Mouse (Mus musculus) embryonic facial prominence, embryonic 10.5 days (tissue): ENCODE data around the gene Tom1. TPM values are rescaled to one million over a fixed set of nuclear protein-coding genes. Genes with fewer than 3 reads are reported as not detected.
A peak's percentile ranks its signal among the peaks of the same experiment; 100 is the strongest.

ENCODE experiments used
- DNase-seq: peaks from one replicate; pipeline ENCODE4 v3.0.0-alpha.2; 2017; ENCODE audit warnings: low spot score
- H3K27ac ChIP-seq: fragments of 300-500 bp; sonication (generic); replicated peaks from 2 replicates; pipeline ENCODE4 v1.5.1; 2016; ENCODE audit warnings: mild to moderate bottlenecking
- H3K27me3 ChIP-seq: fragments of 300-500 bp; sonication (generic); replicated peaks from 2 replicates; pipeline ENCODE4 v1.6.1; 2016; ENCODE audit warnings: low read depth, mild to moderate bottlenecking; ENCODE audit not compliant: poor library complexity, severe bottlenecking
- H3K36me3 ChIP-seq: fragments of 300-500 bp; sonication (generic); replicated peaks from 2 replicates; pipeline ENCODE4 v1.6.1; 2016; ENCODE audit warnings: mild to moderate bottlenecking, moderate library complexity
- H3K4me1 ChIP-seq: fragments of 300-500 bp; sonication (generic); 2 replicates; pipeline ENCODE4 v1.6.1; 2016
- H3K4me3 ChIP-seq: fragments of 300-500 bp; sonication (generic); 2 replicates; pipeline ENCODE4 v1.5.1; 2016; ENCODE audit warnings: mild to moderate bottlenecking, moderate library complexity
- H3K9me3 ChIP-seq: fragments of 300-500 bp; sonication (generic); 2 replicates; pipeline ENCODE4 v1.6.1; 2016; ENCODE audit warnings: mild to moderate bottlenecking
- WGBS: fragments of 180-500 bp; shearing (Covaris S2); methylation state at CpG from one replicate; pipeline ENCODE4 v1.1.7; 2016; 5-methylcytosine and 5-hydroxymethylcytosine counted together
- polyA plus RNA-seq: library from polyadenylated mRNA; unstranded; fragments of >200 nt; fragmentation: Nextera tagmentation; extraction: Ambion mirVana; gene quantifications from 2 replicates; pipeline ENCODE4 v1.2.1, GENCODE M21; 2016

The Tom1 gene
- polyA plus RNA-seq, 1 experiment from 2014 or later = 32.3 TPM

GRCm38 (mm10) chr8:75053342-75053741 lies 19.8 kb downstream of the Tom1 start:
- no peak overlapping the region for H3K4me3 ChIP-seq
- no peaks in the 10 kb centered on the region for H3K4me1 ChIP-seq
- H3K27ac ChIP-seq = no peak overlapping the region
- WGBS = 90% methylated on average over 4 of the region's 4 CpGs
- no peaks in the 10 kb centered on the region for H3K9me3 ChIP-seq
- no peak for DNase-seq
- peaks cover 25% of the 10 kb centered on the region; the same call in 1 of the 2 replicates for H3K36me3 ChIP-seq
- H3K27me3 ChIP-seq = no peaks in the 10 kb centered on the region

- H3K36me3 ChIP-seq = peaks cover 33% of the 10 kb centered on the region; the same call in 1 of the 2 replicates
- H3K9me3 ChIP-seq = no peaks in the 10 kb centered on the region
- H3K4me1 ChIP-seq = no peaks in the 10 kb centered on the region
- no peak overlapping the region for H3K27ac ChIP-seq
- no peak for DNase-seq
- H3K27me3 ChIP-seq = no peaks in the 10 kb centered on the region
- no peak overlapping the region for H3K4me3 ChIP-seq
- 90% methylated on average over 2 of the region's 2 CpGs for WGBS
Observed at GRCm38 (mm10) chr8:75055673-75056072, 22.2 kb downstream of the Tom1 start.

GRCm38 (mm10) chr8:75060022-75060421 lies 26.5 kb downstream of the Tom1 start:
- H3K9me3 ChIP-seq = no peaks in the 10 kb centered on the region
- H3K36me3 ChIP-seq = peaks cover 46% of the 10 kb centered on the region
- peaks cover 6% of the 10 kb centered on the region; the same call in 1 of the 2 replicates for H3K4me1 ChIP-seq
- H3K27ac ChIP-seq = no peak overlapping the region
- WGBS = 76% methylated on average over 6 of the region's 6 CpGs
- no peak overlapping the region for H3K4me3 ChIP-seq
- no peak for DNase-seq
- H3K27me3 ChIP-seq = no peaks in the 10 kb centered on the region

- Histone ChIP-seq H3K36me3 (peaks cover 52% of the 10 kb centered on the region), H3K9me3 (no peaks in the 10 kb centered on the region), H3K27me3 (no peaks in the 10 kb centered on the region), H3K4me1 (peaks cover 6% of the 10 kb centered on the region; the same call in 1 of the 2 replicates), H3K27ac (no peak overlapping the region), H3K4me3 (no peak overlapping the region)
- DNase-seq = no peak
- 89% methylated on average over 2 of the region's 2 CpGs for WGBS
Observed at GRCm38 (mm10) chr8:75060815-75061214, 27.3 kb downstream of the Tom1 start.

- no peak overlapping the region for H3K4me3 ChIP-seq
- peaks cover 35% of the 10 kb centered on the region for H3K36me3 ChIP-seq
- WGBS = 56% methylated on average over 3 of the region's 3 CpGs
- H3K27ac ChIP-seq = no peak overlapping the region
- no peak for DNase-seq
- H3K27me3 ChIP-seq = no peaks in the 10 kb centered on the region
- H3K4me1 ChIP-seq = peaks cover 6% of the 10 kb centered on the region; the same call in 1 of the 2 replicates
- no peaks in the 10 kb centered on the region for H3K9me3 ChIP-seq
Observed at GRCm38 (mm10) chr8:75063290-75063689, 29.8 kb downstream of the Tom1 start.

- no peaks in the 10 kb centered on the region for H3K9me3 ChIP-seq
- H3K4me3 ChIP-seq = no peak overlapping the region
- H3K4me1 ChIP-seq = peaks cover 6% of the 10 kb centered on the region; the same call in 1 of the 2 replicates
- 89% methylated on average over 3 of the region's 3 CpGs for WGBS
- H3K27me3 ChIP-seq = no peaks in the 10 kb centered on the region
- H3K27ac ChIP-seq = no peak overlapping the region
- no peak for DNase-seq
- H3K36me3 ChIP-seq = peaks cover 25% of the 10 kb centered on the region
Observed at GRCm38 (mm10) chr8:75064790-75065189, 31.3 kb downstream of the Tom1 start.

GRCm38 (mm10) chr8:75067287-75067686 lies 33.8 kb downstream of the Tom1 start:
- H3K27me3 ChIP-seq = no peaks in the 10 kb centered on the region
- H3K4me1 ChIP-seq = peaks cover 6% of the 10 kb centered on the region; the same call in 1 of the 2 replicates
- no peak for DNase-seq
- H3K9me3 ChIP-seq = no peaks in the 10 kb centered on the region
- H3K4me3 ChIP-seq = no peak overlapping the region
- peaks cover 19% of the 10 kb centered on the region for H3K36me3 ChIP-seq
- WGBS = 83% methylated on average over 6 of the region's 6 CpGs
- H3K27ac ChIP-seq = no peak overlapping the region

- Histone ChIP-seq H3K27ac (no peak overlapping the region), H3K4me3 (no peak overlapping the region), H3K4me1 (no peaks in the 10 kb centered on the region), H3K9me3 (no peaks in the 10 kb centered on the region), H3K36me3 (peaks cover 3% of the 10 kb centered on the region), H3K27me3 (no peaks in the 10 kb centered on the region)
- 84% methylated on average over 1 of the region's 1 CpGs for WGBS
- DNase-seq = no peak
Observed at GRCm38 (mm10) chr8:75070297-75070696, 36.8 kb downstream of the Tom1 start.

- Histone ChIP-seq H3K36me3 (no peaks in the 10 kb centered on the region; the same call in 1 of the 2 replicates), H3K27ac (no peak overlapping the region), H3K9me3 (no peaks in the 10 kb centered on the region), H3K4me3 (no peak overlapping the region), H3K4me1 (no peaks in the 10 kb centered on the region), H3K27me3 (no peaks in the 10 kb centered on the region)
- WGBS = 27% methylated on average over 4 of the region's 4 CpGs
- peak; percentile 81 for DNase-seq
Observed at GRCm38 (mm10) chr8:75071627-75072346, 38.3 kb downstream of the Tom1 start.

GRCm38 (mm10) chr8:75074876-75075275 lies 41.4 kb downstream of the Tom1 start:
- DNase-seq = no peak
- Histone ChIP-seq H3K4me3 (no peak overlapping the region), H3K27me3 (no peaks in the 10 kb centered on the region), H3K9me3 (no peaks in the 10 kb centered on the region), H3K4me1 (no peaks in the 10 kb centered on the region), H3K27ac (no peak overlapping the region), H3K36me3 (no peaks in the 10 kb centered on the region)
- 91% methylated on average over 1 of the region's 1 CpGs for WGBS

- 78% methylated on average over 1 of the region's 1 CpGs for WGBS
- Histone ChIP-seq H3K9me3 (no peaks in the 10 kb centered on the region), H3K27me3 (no peaks in the 10 kb centered on the region)
Observed at GRCm38 (mm10) chr8:75078215-75078614, 44.7 kb downstream of the Tom1 start.

GRCm38 (mm10) chr8:75078851-75079250 lies 45.3 kb downstream of the Tom1 start:
- H3K27me3 ChIP-seq = no peaks in the 10 kb centered on the region
- no peaks in the 10 kb centered on the region for H3K9me3 ChIP-seq
- H3K4me1 ChIP-seq = peaks cover 7% of the 10 kb centered on the region
- WGBS = 93% methylated on average over 9 of the region's 9 CpGs
- DNase-seq = no peak
- no peaks in the 10 kb centered on the region for H3K36me3 ChIP-seq
- H3K4me3 ChIP-seq = no peak overlapping the region
- H3K27ac ChIP-seq = no peak overlapping the region

More at GRCm38 (mm10) chr8:75078215-75078614, 44.7 kb downstream of the Tom1 start:
- DNase-seq = no peak
- Histone ChIP-seq H3K27ac (no peak overlapping the region), H3K36me3 (no peaks in the 10 kb centered on the region), H3K4me1 (peaks cover under 1% of the 10 kb centered on the region), H3K4me3 (no peak overlapping the region)

GRCm38 (mm10) chr8:75081364-75082040 lies 48.0 kb downstream of the Tom1 start:
- H3K36me3 ChIP-seq = no peaks in the 10 kb centered on the region
- H3K9me3 ChIP-seq = no peaks in the 10 kb centered on the region
- no peak for DNase-seq
- 86% methylated on average over 9 of the region's 9 CpGs for WGBS
- H3K27me3 ChIP-seq = no peaks in the 10 kb centered on the region
- peaks cover 10% of the 10 kb centered on the region for H3K4me1 ChIP-seq
- no peak overlapping the region for H3K27ac ChIP-seq
- no peak overlapping the region for H3K4me3 ChIP-seq
